Mouse (Mus musculus) stomach, embryonic 16.5 days (tissue): ENCODE measurements around the gene Dennd4a. TPM values are rescaled to one million over a fixed set of nuclear protein-coding genes. Genes with fewer than 3 reads are reported as not detected.

ENCODE experiments used
- ATAC-seq: fragments of 200-750 bp; cut with Nextera tagmentation; 2 replicates; pipeline ENCODE4 v1.8.0; 2017; ENCODE audit warnings: moderate number of reproducible peaks, moderate TSS enrichment; ENCODE audit not compliant: insufficient read depth, low FRiP score
- H3K27ac ChIP-seq: fragments of 300-500 bp; sonication (generic); 2 replicates; pipeline ENCODE4 v1.5.1; 2014; ENCODE audit warnings: low read length
- H3K27me3 ChIP-seq: fragments of 300-500 bp; sonication (generic); 2 replicates; pipeline ENCODE4 v1.6.1; 2014; ENCODE audit warnings: low read length, control low read depth, mixed read lengths; ENCODE audit not compliant: control insufficient read depth, insufficient read depth
- H3K36me3 ChIP-seq: fragments of 300-500 bp; sonication (generic); 2 replicates; pipeline ENCODE4 v1.6.1; 2014; ENCODE audit warnings: low read length; ENCODE audit not compliant: control insufficient read depth, insufficient read depth
- H3K4me1 ChIP-seq: fragments of 300-500 bp; sonication (generic); 2 replicates; pipeline ENCODE4 v1.6.1; 2014; ENCODE audit warnings: low read length, control low read depth, mixed read lengths; ENCODE audit not compliant: control insufficient read depth, insufficient read depth
- H3K4me2 ChIP-seq: fragments of 300-500 bp; sonication (generic); 2 replicates; pipeline ENCODE4 v1.6.1; 2014; ENCODE audit warnings: low read depth, low read length, mixed read lengths
- H3K4me3 ChIP-seq: fragments of 300-500 bp; sonication (generic); replicated peaks from 2 replicates; pipeline ENCODE4 v1.5.1; 2014; ENCODE audit warnings: mild to moderate bottlenecking, low read length
- H3K9ac ChIP-seq: fragments of 300-500 bp; sonication (generic); 2 replicates; pipeline ENCODE4 v1.6.1; 2014; ENCODE audit warnings: low read length
- H3K9me3 ChIP-seq: fragments of 300-500 bp; sonication (generic); replicated peaks from 2 replicates; pipeline ENCODE4 v1.6.1; 2016; ENCODE audit warnings: low read length, control low read depth; ENCODE audit not compliant: control insufficient read depth
- WGBS: fragments of 180-500 bp; shearing (Covaris S2); extraction: QIAGEN DNeasy Blood & Tissue Kit; methylation state at CpG from one replicate; pipeline ENCODE4 v1.1.7; 2014; 5-methylcytosine and 5-hydroxymethylcytosine counted together
- polyA plus RNA-seq: library from polyadenylated mRNA; unstranded; fragments of >200 nt; fragmentation: Nextera tagmentation; extraction: Ambion mirVana; gene quantifications from 2 replicates; pipeline ENCODE4 v1.2.1, GENCODE M21; 2015

Dennd4a gene
- polyA plus RNA-seq, 1 experiment from 2014 or later: 8.3 TPM

GRCm38 (mm10) chr9:64803373-64804214 is 7.5 kb upstream of the Dennd4a start:
- no peak overlapping the region for H3K27ac ChIP-seq

GRCm38 (mm10) chr9:64805875-64806274 is 5.3 kb upstream of the Dennd4a start:
- ATAC-seq: 0 out of 2 replicates have a peak, but pooled peaks have one; percentile 63
- 48% methylated on average over 5 of the region's 5 CpGs for WGBS
- Histone ChIP-seq H3K9ac (no peak overlapping the region), H3K36me3 (no peaks in the 10 kb centered on the region), H3K4me1 (peaks cover 3% of the 10 kb centered on the region; the same call in 1 of the 2 replicates), H3K4me2 (no peak overlapping the region), H3K27me3 (no peaks in the 10 kb centered on the region), H3K27ac (no peak overlapping the region), H3K9me3 (peaks cover under 1% of the 10 kb centered on the region; the same call in 1 of the 2 replicates), H3K4me3 (no peak overlapping the region)

More at GRCm38 (mm10) chr9:64803373-64804214, 7.5 kb upstream of the Dennd4a start:
- no peaks in the 10 kb centered on the region for H3K4me1 ChIP-seq
- no peak overlapping the region for H3K4me2 ChIP-seq
- no peaks in the 10 kb centered on the region for H3K36me3 ChIP-seq
- WGBS: 85% methylated on average over 5 of the region's 5 CpGs
- H3K4me3 ChIP-seq: no peak overlapping the region
- no peaks in the 10 kb centered on the region for H3K27me3 ChIP-seq
- H3K9ac ChIP-seq: no peak overlapping the region
- H3K9me3 ChIP-seq: peaks cover 6% of the 10 kb centered on the region; the same call in 1 of the 2 replicates
- no peak for ATAC-seq

DNA sequence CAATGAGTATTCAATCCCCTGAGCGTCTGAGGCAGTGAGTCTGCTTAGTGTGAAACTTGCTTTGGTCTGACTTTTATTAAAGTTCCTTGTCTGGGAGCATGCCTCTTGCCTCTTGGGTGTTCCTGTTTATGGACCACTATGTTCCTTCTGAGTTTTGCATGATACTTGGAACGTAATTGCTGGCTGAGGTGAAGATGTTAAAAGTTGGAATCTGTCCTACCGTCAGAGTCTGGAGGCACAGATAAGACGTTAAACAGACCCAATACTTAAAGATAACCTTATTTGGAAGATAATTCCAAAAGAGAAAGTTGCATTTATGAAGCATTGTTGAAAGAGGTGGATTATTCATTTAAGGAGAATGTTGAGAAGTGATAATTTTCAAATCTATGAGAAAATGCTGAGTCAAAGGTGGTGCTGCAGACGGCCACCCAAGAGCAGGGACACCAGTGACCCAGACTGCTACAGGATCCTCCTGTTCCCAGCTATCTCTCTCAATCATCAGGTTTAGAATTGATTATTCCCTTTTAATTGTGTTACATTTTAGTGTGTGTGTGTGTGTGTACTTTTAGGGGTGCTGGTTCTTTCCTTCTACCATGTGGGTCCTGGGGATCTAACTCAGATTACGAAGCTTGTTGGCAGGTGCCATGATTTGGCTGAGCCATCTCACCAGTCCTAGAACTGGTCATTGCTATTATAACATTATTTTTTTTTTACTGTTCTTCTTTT is 4.6 kb upstream of the Dennd4a start:
- 56% methylated on average over 6 of the region's 6 CpGs for WGBS
- Histone ChIP-seq H3K4me3 (no peak overlapping the region), H3K27ac (no peak overlapping the region; the same call in 1 of the 2 replicates), H3K27me3 (no peaks in the 10 kb centered on the region), H3K9me3 (no peaks in the 10 kb centered on the region), H3K9ac (no peak overlapping the region), H3K36me3 (no peaks in the 10 kb centered on the region), H3K4me1 (peaks cover 3% of the 10 kb centered on the region; the same call in 1 of the 2 replicates), H3K4me2 (no peak overlapping the region)
- no peak for ATAC-seq

DNA sequence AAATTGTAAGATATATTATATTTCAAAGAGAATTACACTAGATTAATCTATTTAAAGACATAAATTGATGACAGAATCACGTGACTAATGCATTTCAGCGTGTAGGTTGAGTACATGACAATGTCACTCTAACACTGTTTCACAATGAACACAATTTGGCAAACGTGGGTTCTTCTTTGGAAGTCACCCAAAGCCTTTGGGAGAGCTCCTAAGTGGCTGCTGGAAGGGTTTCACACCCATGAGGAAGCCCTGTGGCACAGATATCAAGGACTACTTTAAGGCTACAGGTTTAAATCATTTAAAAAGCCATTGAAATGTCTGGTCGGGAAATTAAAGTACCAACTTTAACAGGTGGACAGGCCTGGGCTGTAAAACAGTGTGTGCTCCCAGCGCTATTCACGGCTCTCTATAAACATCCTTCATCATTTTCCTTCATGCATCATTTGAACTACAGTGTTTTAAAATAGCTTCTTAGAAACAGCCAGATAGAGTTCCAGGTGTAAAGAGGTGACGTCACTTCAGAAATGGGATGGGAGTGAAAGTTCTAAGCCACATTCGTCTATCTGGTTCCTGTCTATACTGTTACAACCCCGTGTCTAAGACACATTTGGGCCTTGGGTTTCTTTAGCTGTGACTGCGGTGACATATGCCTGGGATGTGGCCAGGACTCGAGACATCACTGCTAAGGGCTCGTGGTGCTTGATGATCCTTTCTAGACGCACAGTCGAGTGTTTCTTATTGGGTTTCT is 3.9 kb upstream of the Dennd4a start:
- no peak for ATAC-seq
- no peaks in the 10 kb centered on the region for H3K36me3 ChIP-seq
- no peak overlapping the region for H3K4me2 ChIP-seq
- no peak overlapping the region for H3K4me3 ChIP-seq
- H3K27ac ChIP-seq: no peak overlapping the region
- no peaks in the 10 kb centered on the region for H3K9me3 ChIP-seq
- 66% methylated on average over 14 of the region's 14 CpGs for WGBS
- no peaks in the 10 kb centered on the region for H3K27me3 ChIP-seq
- no peak overlapping the region for H3K9ac ChIP-seq
- peaks cover 5% of the 10 kb centered on the region for H3K4me1 ChIP-seq

DNA sequence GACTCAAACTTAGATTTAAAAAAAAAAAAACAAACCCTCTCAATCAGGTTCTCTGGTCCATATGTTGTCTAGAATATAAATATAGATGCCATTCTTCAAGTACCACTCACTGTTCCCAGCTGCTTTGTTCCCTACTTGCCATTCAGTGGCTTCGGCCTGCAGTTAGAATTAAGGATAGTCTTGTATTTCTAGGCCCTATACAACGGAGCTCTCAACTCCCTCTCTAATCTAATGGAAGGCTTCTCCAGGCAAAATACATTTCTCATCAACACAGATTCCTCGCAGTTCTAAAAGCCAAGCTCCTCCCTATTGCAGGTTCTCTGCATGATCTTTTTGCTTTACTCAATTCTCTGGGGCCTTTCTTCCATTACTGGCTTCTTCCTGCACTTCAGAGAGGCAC is 1.3 kb upstream of the Dennd4a start:
- H3K4me2 ChIP-seq: no peak overlapping the region
- no peak overlapping the region for H3K9ac ChIP-seq
- no peak overlapping the region for H3K27ac ChIP-seq
- peaks cover 8% of the 10 kb centered on the region for H3K4me1 ChIP-seq
- H3K36me3 ChIP-seq: no peaks in the 10 kb centered on the region
- no peaks in the 10 kb centered on the region for H3K27me3 ChIP-seq
- 76% methylated on average over 3 of the region's 3 CpGs for WGBS
- ATAC-seq: no peak
- H3K9me3 ChIP-seq: no peaks in the 10 kb centered on the region
- H3K4me3 ChIP-seq: no peak overlapping the region

DNA sequence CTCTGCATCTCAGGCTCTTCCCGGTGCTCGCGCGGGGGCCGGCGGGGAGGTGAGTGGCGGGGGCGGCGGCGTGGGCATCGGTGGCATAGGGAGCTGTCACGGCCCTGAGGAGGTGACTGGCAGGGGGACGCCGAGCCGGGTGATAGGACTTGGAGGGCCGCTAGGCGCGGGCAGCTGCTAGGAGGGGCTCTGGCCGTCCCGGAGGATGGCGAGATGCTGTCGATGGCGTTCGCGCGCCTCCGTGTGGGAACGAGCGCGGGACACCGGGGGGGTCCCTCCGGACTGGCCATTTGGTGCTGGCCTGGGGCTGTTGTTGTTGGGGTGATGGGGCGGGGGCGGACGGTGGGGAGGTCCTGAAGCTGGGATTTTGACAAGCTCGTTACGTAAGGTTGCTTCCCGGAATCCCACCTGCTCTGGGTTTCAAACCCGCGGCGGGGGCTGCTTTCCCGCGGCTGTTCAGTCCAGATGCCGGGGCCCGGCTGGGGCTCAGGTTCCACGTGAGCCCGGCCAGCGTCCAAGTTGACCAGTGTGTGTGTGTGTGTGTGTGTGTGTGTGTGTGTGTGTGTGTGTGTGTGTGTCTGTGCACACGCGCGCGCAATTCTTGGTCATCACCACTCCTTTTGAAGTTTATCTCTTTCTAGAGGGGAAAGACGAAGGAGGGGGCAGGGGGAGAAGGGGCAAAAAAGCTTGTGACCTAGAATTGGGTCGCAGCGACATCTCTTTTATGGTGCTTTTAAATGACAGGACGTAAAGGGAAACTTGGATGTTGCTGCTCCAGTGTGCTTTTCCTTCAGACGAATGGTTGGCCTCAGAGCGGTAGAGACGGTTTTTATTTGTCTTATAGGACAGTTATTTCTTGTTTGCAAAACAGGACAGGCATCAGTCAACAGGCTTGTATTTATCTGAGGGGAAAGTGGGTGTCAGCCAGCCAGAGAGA is 666 bp downstream of the Dennd4a start:
- WGBS: under 1% methylated on average over 59 of the region's 59 CpGs
- peak overlapping the region; percentile 87 for H3K27ac ChIP-seq
- no peaks in the 10 kb centered on the region for H3K27me3 ChIP-seq

DNA sequence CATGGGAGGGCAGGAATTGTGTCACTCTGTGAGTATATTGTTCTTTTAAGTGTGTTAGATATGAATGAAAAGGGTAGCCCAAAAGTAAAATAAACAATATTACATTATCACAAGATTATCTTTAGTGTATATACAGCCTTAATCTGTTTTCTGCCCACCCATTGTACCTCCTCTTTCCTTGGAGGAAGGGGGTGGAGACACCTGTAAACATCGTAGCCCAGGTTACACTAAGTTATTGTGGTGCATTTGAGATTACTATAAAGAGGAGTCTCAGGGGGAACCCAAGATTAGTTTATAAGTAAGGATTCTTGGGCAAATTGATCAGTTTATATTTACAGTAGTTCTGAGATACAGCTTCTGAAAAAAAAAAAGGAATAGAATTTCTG is 1.3 kb downstream of the Dennd4a start:
- WGBS: 37% methylated on average over 1 of the region's 1 CpGs

More for the DNA sequence above, 666 bp downstream of the Dennd4a start:
- Histone ChIP-seq H3K36me3 (no peaks in the 10 kb centered on the region), H3K9me3 (no peaks in the 10 kb centered on the region), H3K4me3 (peak overlapping the region; percentile 88), H3K4me2 (peak overlapping the region; percentile 81), H3K9ac (peak overlapping the region; percentile 82), H3K4me1 (peaks cover 8% of the 10 kb centered on the region)
- ATAC-seq: peak; percentile 59

GRCm38 (mm10) chr9:64814273-64814672 is 3.1 kb downstream of the Dennd4a start:
- no peaks in the 10 kb centered on the region for H3K27me3 ChIP-seq
- no peak for ATAC-seq
- H3K4me1 ChIP-seq: peaks cover 8% of the 10 kb centered on the region
- no peak overlapping the region for H3K27ac ChIP-seq
- H3K9ac ChIP-seq: no peak overlapping the region
- no peak overlapping the region for H3K4me3 ChIP-seq
- H3K4me2 ChIP-seq: no peak overlapping the region
- no peaks in the 10 kb centered on the region for H3K36me3 ChIP-seq
- H3K9me3 ChIP-seq: no peaks in the 10 kb centered on the region
- WGBS: 81% methylated on average over 6 of the region's 6 CpGs

More for the DNA sequence above, 1.3 kb downstream of the Dennd4a start:
- no peak for ATAC-seq
- H3K27ac ChIP-seq: no peak overlapping the region
- peak overlapping the region; percentile 82; the same call in 1 of the 2 replicates for H3K9ac ChIP-seq
- H3K27me3 ChIP-seq: no peaks in the 10 kb centered on the region
- peak overlapping the region; percentile 88 for H3K4me3 ChIP-seq
- H3K4me2 ChIP-seq: peak overlapping the region; percentile 81
- H3K36me3 ChIP-seq: no peaks in the 10 kb centered on the region
- H3K4me1 ChIP-seq: peaks cover 8% of the 10 kb centered on the region
- no peaks in the 10 kb centered on the region for H3K9me3 ChIP-seq
